Mouse (Mus musculus) lung, embryonic 14.5 days (tissue): ENCODE results near the gene Ets1. TPM values are rescaled to one million over a fixed set of nuclear protein-coding genes. Genes with fewer than 3 reads are reported as not detected.

Source experiments
- ATAC-seq: fragments of 200-750 bp; cut with Nextera tagmentation; 2 replicates; pipeline ENCODE4 v1.8.0; 2017; ENCODE audit warnings: mild to moderate bottlenecking, moderate TSS enrichment, moderate library complexity; ENCODE audit not compliant: insufficient read depth
- DNase-seq: peaks from one replicate; pipeline ENCODE4 v3.0.0-alpha.2; 2015
- H3K27ac ChIP-seq: fragments of 300-500 bp; sonication (generic); 2 replicates; pipeline ENCODE4 v1.5.1; 2014; ENCODE audit warnings: low read depth, mild to moderate bottlenecking, moderate library complexity
- H3K27me3 ChIP-seq: fragments of 300-500 bp; sonication (generic); 2 replicates; pipeline ENCODE4 v1.6.1; 2014; ENCODE audit warnings: low read length, control low read depth; ENCODE audit not compliant: insufficient read depth
- H3K36me3 ChIP-seq: fragments of 300-500 bp; sonication (generic); 2 replicates; pipeline ENCODE4 v1.6.1; 2014; ENCODE audit warnings: control low read depth; ENCODE audit not compliant: insufficient read depth
- H3K4me1 ChIP-seq: fragments of 300-500 bp; sonication (generic); 2 replicates; pipeline ENCODE4 v1.6.1; 2014; ENCODE audit warnings: antibody characterized with exemption, control low read depth; ENCODE audit not compliant: insufficient read depth
- H3K4me2 ChIP-seq: fragments of 300-500 bp; sonication (generic); 2 replicates; pipeline ENCODE4 v1.6.1; 2014; ENCODE audit warnings: mild to moderate bottlenecking
- H3K4me3 ChIP-seq: fragments of 300-500 bp; sonication (generic); 2 replicates; pipeline ENCODE4 v1.5.1; 2014; ENCODE audit warnings: low read depth, low read length
- H3K9ac ChIP-seq: fragments of 300-500 bp; sonication (generic); 2 replicates; pipeline ENCODE4 v1.6.1; 2014
- H3K9me3 ChIP-seq: fragments of 300-500 bp; sonication (generic); 2 replicates; pipeline ENCODE4 v1.6.1; 2016; ENCODE audit warnings: low read depth, low read length, control low read depth
- CTCF ChIP-seq: IDR thresholded peaks from 2 replicates; pipeline ENCODE4 v1.5.1; 2016; ENCODE audit warnings: antibody characterized with exemption, low read depth
- WGBS: fragments of 180-500 bp; shearing (Covaris S2); extraction: QIAGEN DNeasy Blood & Tissue Kit; methylation state at CpG from one replicate; pipeline ENCODE4 v1.1.7; 2014; 5-methylcytosine and 5-hydroxymethylcytosine counted together
- polyA plus RNA-seq: library from polyadenylated mRNA; unstranded; fragments of >200 nt; fragmentation: Nextera tagmentation; extraction: Ambion mirVana; gene quantifications from 2 replicates; pipeline ENCODE4 v1.2.1, GENCODE M21; 2014

Gene Ets1
- polyA plus RNA-seq, 1 experiment from 2014 or later: 79.2 TPM

- peak; percentile 67 for ATAC-seq
- under 1% methylated on average over 9 of the region's 9 CpGs for WGBS
- peak overlapping the region; percentile 35 for H3K4me2 ChIP-seq
Observed at GRCm38 (mm10) chr9:32675671-32676409, 39.8 kb downstream of the Ets1 start.

GRCm38 (mm10) chr9:32676480-32676879 lies 40.5 kb downstream of the Ets1 start:
- H3K4me2 ChIP-seq: peak overlapping the region; percentile 35
- WGBS: 8% methylated on average over 3 of the region's 3 CpGs
- H3K27ac ChIP-seq: peak overlapping the region; percentile 78; the same call in 1 of the 2 replicates
- ATAC-seq: no peak
- DNase-seq: peak; percentile 65
- peaks cover 43% of the 10 kb centered on the region for H3K4me1 ChIP-seq
- no peak for TF ChIP-seq CTCF
- no peaks in the 10 kb centered on the region for H3K36me3 ChIP-seq
- no peak overlapping the region for H3K9ac ChIP-seq
- no peaks in the 10 kb centered on the region for H3K27me3 ChIP-seq
- no peak overlapping the region for H3K4me3 ChIP-seq
- H3K9me3 ChIP-seq: no peaks in the 10 kb centered on the region

More at GRCm38 (mm10) chr9:32675671-32676409, 39.8 kb downstream of the Ets1 start:
- peak overlapping the region; percentile 78 for H3K27ac ChIP-seq
- TF ChIP-seq CTCF: no peak
- no peaks in the 10 kb centered on the region for H3K27me3 ChIP-seq
- DNase-seq: peak; percentile 81
- peaks cover 46% of the 10 kb centered on the region for H3K4me1 ChIP-seq
- no peaks in the 10 kb centered on the region for H3K36me3 ChIP-seq
- H3K4me3 ChIP-seq: no peak overlapping the region
- no peaks in the 10 kb centered on the region for H3K9me3 ChIP-seq
- no peak overlapping the region for H3K9ac ChIP-seq

- peaks cover 36% of the 10 kb centered on the region for H3K4me1 ChIP-seq
- ATAC-seq (no peak), DNase-seq (no peak)
- H3K9ac ChIP-seq: no peak overlapping the region
- 81% methylated on average over 6 of the region's 6 CpGs for WGBS
- no peak overlapping the region for H3K4me2 ChIP-seq
- TF ChIP-seq CTCF: no peak
- no peak overlapping the region for H3K27ac ChIP-seq
- no peak overlapping the region for H3K4me3 ChIP-seq
- no peaks in the 10 kb centered on the region for H3K36me3 ChIP-seq
- H3K27me3 ChIP-seq: no peaks in the 10 kb centered on the region
- no peaks in the 10 kb centered on the region for H3K9me3 ChIP-seq
Observed at GRCm38 (mm10) chr9:32677646-32678045, 41.6 kb downstream of the Ets1 start.

GRCm38 (mm10) chr9:32678120-32678757 lies 42.2 kb downstream of the Ets1 start:
- Histone ChIP-seq H3K36me3 (no peaks in the 10 kb centered on the region), H3K4me3 (no peak overlapping the region), H3K9me3 (no peaks in the 10 kb centered on the region), H3K9ac (no peak overlapping the region), H3K27ac (peak overlapping the region; percentile 43), H3K4me1 (peaks cover 32% of the 10 kb centered on the region), H3K27me3 (no peaks in the 10 kb centered on the region), H3K4me2 (no peak overlapping the region)
- no peak for DNase-seq
- ATAC-seq: no peak
- TF ChIP-seq CTCF: no peak
- WGBS: 39% methylated on average over 4 of the region's 4 CpGs

- Histone ChIP-seq H3K9ac (no peak overlapping the region), H3K4me3 (no peak overlapping the region), H3K27ac (no peak overlapping the region), H3K36me3 (no peaks in the 10 kb centered on the region), H3K4me2 (no peak overlapping the region), H3K9me3 (no peaks in the 10 kb centered on the region), H3K4me1 (peaks cover 27% of the 10 kb centered on the region), H3K27me3 (no peaks in the 10 kb centered on the region)
- no peak for TF ChIP-seq CTCF
- 73% methylated on average over 6 of the region's 6 CpGs for WGBS
- DNase-seq (no peak), ATAC-seq (no peak)
Observed at GRCm38 (mm10) chr9:32679531-32679930, 43.5 kb downstream of the Ets1 start.

GRCm38 (mm10) chr9:32680201-32680600 lies 44.2 kb downstream of the Ets1 start:
- no peaks in the 10 kb centered on the region for H3K9me3 ChIP-seq
- 54% methylated on average over 2 of the region's 2 CpGs for WGBS
- H3K9ac ChIP-seq: no peak overlapping the region
- H3K36me3 ChIP-seq: no peaks in the 10 kb centered on the region
- DNase-seq: no peak
- no peak overlapping the region for H3K4me3 ChIP-seq
- TF ChIP-seq CTCF: no peak
- H3K27me3 ChIP-seq: no peaks in the 10 kb centered on the region
- H3K4me1 ChIP-seq: peaks cover 21% of the 10 kb centered on the region
- no peak for ATAC-seq
- H3K27ac ChIP-seq: no peak overlapping the region
- H3K4me2 ChIP-seq: no peak overlapping the region

- Histone ChIP-seq H3K36me3 (no peaks in the 10 kb centered on the region), H3K4me1 (0 out of 2 replicates have a peak, but pooled peaks cover 3% of the 10 kb centered on the region), H3K4me2 (no peak overlapping the region), H3K4me3 (no peak overlapping the region), H3K9me3 (no peaks in the 10 kb centered on the region), H3K9ac (no peak overlapping the region), H3K27me3 (no peaks in the 10 kb centered on the region), H3K27ac (no peak overlapping the region; the same call in 1 of the 2 replicates)
- ATAC-seq: no peak
- TF ChIP-seq CTCF: no peak
- 47% methylated on average over 8 of the region's 8 CpGs for WGBS
- no peak for DNase-seq
Observed at GRCm38 (mm10) chr9:32685793-32686558, 50.0 kb downstream of the Ets1 start.
